Mouse (Mus musculus) heart, postnatal 0 days (tissue): ENCODE measurements around the gene Ube2g1.

ENCODE experiments used
- CTCF ChIP-seq: IDR thresholded peaks from 2 replicates; pipeline ENCODE4 v1.5.1; 2016; ENCODE audit warnings: antibody characterized with exemption, control low read depth, low read depth
- EP300 ChIP-seq: IDR thresholded peaks from 2 replicates; pipeline ENCODE4 v1.6.1; 2016; ENCODE audit warnings: antibody characterized with exemption, low read depth

DNA sequence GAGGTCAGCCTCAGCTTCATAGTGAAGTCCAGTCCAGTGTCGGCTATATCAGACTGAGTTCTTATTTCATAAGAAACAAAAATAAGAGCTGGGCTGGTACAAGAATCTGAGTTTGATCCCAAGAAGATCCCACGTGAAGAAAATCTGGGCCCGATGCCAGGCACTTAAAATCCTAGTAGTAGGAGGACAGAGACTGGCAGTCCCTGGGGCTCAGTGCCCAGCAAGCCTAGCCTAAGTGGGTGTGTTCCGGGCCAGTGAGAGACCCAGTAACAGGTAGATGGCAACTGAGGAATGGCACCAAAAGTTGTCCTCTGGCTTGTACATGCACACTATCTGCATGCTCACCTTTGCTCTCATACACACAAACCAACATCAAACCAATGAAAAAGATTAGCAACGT is 105.6 kb downstream of the Ube2g1 start:
- TF ChIP-seq CTCF (no peak), EP300 (no peak)
